Mouse (Mus musculus) lung, adult 18-20 months (tissue): ENCODE results near the gene Lyrm9.
A peak's percentile ranks its signal among the peaks of the same experiment; 100 is the strongest.

Experiments used
- DNase-seq, 2 experiments: peaks; one replicate each; pipeline ENCODE4 v3.0.0; 2022; ENCODE audit warnings: mixed read lengths in 2 of 2

The Lyrm9 gene

DNA sequence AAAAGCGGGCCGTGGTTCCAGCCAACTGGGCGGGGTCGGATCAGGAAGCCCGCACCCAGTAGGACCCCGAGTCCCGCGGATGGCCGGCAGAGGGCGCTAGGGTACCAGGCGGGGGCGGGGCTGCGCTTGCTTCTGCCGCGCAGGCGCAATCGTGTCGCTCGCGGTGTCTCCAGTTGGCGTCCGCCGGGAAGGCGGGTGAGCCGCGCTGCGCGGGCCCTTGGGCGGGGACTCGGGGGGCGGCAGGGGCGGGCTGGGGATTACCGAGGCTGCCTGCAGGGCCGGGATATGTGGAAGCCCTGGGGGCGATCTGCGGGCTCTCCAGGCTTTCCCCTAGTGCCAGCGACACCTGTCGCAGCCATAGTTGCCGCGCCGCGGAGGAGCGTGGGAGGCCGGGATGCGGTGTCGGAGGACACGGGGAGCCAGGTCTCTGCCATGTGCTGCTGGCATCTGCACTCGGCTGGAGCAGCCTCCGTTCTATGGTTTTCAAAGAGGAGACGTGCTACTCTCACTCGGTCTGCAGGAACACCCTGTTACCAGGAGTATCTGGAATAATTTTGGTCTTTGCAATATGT, at the start of gene Lyrm9:
Gene Lyrm9 (plus strand): TSS at position 143 of the 572 bp plus-strand sequence.
- DNase-seq: peak; percentile 94 to 96

DNA sequence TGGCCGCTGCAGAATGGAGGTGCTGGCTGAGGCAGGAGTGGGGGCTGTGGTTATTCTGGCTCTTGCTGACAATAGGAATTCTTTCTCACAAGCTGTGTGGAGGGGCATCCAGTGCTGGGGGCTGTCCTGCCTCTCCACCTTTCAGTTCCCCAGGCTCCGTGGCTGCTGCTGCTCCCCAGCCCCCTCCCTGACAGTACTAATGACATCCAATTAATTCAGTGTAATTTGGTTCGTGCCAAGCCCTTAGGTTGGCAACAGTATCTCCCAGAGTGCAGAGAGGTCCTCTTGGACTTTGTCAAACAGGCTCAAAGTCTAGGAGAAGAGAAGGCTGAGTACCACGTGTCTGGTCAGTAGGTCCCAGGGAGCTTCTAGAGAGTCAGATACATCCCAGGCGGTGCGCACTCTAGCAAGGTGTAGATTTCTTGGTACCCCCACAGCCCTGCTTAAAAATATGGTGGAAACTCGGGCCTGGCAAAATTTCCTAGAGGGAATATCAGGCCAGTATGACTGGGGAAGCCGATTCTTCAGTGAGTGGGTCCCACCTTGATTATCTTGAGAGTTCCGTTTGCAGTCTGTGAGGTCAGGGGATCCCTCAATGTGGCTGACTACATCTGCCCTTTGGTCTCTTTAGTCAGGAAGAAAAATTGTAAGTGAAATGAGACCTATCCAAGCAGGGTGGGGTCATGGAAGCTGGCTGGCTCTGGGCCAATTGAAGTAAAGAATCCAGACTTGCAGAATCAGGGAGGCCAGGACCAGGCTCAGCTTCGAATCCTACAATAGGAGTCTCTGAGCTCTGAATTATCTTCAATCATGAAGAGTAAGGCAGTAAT, 48.3 kb upstream of the Lyrm9 start:
- DNase-seq: no peak

DNA sequence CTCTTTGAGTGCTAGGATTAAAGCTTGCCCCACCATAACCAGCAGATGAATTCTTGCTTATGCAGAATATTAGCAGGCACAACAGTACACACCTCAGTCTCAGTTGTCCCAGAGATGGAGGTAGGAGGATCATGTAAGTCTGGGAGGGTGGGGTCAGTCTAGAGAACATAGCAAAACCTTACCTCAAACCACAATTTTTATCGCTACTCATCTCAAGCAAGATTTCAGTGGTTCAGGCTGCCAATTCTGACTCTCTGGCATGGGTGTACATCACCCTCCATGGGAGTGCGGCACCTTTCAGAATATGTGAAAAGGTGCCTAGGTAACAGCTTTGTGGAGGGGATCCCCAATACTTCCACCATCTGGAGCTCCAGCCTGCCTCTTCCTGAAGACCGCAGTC, 46.4 kb upstream of the Lyrm9 start:
- no peak for DNase-seq

DNA sequence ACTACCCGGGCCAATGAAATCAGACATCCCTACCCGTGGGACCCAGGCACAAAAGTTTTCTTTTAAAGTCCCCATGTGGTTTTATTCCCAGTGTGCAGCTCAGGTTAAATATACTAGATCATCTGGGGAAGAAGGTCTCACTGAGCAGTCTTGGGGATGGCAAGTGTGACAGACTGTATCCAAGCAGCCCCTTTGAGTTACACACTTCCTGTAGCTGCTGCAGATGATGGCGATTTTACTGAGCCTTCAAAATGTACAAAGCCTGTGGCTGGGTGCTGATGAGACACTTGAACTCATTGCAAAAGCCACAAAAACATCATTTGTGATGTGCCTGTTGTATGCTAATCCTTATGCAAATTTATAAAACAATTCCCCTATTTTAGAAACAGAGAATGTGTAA, 45.8 kb upstream of the Lyrm9 start:
- DNase-seq: no peak

DNA sequence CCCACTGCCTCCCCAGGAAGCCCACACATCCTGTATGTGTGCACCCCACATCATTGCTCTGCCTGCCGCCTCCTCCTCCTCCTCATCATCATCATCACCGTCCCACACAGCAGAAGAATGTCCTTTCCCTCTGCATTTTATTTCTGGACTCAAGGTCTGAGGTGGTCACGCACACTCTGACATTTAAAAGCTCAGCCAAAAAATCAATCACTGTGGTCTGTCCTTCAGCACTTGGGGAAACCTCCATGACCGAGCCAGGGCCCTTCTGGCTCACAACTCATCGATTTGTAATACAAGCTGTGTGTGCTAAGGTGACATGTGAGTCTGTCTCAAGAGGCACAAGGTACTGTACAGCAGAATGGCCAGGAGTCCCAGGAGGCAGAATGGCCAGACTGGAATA, 44.1 kb upstream of the Lyrm9 start:
- DNase-seq: no peak

DNA sequence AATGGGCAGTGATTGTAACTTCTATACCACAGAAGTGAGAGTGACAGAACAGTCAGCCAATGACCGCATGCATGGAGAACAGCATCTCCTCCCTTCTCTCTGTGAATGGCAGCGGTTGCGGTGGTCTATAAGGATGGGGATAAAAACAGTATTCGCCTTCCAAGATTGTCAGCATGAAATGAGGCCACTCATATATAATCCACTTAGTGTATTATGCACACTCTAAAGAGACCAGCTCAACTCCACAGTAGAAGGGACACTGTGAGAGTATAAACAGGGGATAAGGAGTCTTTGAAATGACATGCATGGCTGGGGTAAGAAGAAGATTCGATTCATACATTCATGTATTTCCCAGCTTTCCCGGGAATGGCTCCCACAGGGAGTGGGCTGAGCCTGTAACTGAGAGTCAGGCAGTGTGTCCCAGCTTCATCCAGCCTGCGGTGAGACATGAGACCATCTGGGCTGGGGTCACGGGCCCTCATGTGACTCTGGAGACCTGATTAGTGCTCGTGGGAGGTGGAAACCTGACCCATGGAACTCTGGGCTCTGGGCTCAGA, 43.5 kb upstream of the Lyrm9 start:
- no peak for DNase-seq

DNA sequence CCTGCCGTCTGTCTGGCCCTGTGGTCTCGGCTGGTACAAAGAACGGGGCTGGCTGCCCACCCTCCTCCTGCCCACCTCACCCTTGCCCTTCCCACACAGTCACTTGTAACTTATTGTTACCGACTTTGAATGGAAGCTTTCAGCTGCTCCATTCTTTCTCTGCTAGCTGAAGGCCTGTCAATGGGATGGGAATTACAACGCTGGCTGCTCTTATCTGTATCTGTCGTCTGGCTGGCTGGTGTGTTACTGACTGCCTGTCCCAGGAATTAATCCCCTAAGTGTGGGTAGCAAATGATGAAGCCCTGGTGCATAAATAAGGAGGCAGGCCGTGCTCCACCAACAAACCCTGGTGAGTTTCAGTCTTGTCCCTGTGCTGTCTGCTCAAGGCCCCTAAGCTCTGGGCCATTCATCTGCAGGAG, 40.4 kb upstream of the Lyrm9 start:
- no peak for DNase-seq

DNA sequence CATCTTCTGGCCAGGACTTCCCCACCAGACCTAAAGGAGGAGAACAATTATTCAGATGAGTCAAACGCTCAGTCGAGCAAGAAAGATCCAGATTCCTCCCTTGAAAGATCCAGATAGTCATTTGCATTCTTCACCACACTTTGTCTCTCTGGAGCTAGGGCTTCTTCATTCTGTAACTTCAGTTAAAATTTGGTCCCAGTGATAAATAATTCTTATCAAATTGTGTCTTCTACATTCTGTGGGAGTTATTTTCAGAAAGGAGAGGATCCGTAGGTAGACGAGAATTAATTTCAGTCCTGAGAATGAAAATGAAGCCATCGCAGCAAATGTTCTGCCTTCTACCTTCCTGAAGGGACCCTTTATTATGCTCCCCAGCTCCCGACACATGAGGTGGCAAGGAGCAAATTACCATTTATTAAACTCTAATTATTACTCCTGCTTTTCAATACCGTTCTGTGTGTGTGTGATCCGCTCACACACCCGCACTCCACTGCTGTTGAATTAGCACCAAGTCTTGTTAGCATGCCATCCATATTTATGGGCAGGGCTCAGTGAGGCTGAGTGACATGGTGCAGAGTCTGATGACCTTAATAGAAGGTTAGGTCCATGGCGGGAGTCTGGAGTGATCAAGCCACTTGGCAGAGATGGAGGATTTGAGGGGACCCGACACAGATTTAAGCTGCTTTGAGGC, 36.9 kb upstream of the Lyrm9 start:
- DNase-seq: no peak

DNA sequence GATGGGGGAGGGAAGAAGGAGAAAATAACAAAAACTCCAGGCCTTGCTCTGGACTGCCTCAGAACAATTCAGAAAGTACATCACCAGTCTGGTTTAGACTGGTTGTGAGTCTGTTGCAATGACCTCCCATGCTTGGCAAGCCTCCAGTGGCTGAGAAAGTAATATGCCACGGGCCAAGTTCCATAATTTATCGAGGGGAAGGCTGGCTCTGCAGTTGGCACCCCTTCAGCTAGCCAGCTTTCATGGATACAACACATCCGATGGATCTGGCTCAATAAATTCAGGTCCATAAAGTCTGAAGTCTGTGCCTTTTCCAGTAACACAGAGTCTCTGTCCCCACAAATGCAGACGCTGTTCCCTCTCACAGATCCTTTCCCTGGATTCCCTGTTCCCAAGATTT, 34.8 kb upstream of the Lyrm9 start:
- DNase-seq: peak; percentile 66 to 72

DNA sequence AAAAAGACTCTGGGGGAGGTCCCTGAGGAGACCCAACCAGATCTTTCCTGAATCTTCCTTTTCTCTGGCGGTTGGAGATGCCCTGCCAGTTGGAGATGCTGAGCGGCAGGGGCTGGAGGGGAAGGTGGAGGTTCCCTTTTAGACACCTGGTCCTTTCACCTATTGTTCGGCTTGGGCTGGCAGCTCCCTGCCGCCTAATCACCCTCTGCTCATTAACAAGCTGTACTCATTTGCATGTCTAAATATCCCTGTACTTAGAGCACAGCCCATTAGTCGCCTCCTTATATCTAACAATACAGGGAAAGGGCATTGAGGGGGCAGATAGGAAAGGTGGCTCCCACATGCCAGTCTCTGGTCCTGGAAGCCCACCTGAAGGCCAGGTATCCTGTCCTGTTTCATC, 34.3 kb upstream of the Lyrm9 start:
- no peak for DNase-seq

DNA sequence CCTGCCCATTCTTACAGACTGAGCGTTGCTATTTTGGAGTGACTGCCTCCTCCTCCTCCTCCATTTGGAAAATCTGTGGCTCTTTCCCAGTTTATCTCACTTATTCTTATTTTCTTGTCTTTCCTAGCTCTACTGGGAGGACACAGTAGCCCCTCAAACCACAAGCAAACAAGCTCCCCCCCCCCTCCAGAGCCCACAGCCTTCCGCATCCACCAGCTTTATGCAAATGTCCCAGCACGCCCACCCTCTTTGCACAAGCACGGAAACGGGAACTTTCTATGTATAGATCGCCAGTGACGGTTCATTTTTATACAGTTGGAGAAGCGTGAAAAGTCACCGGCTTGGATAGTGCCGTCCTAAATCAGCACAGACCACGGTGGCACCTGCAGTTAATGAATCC, 33.9 kb upstream of the Lyrm9 start:
- no peak for DNase-seq

DNA sequence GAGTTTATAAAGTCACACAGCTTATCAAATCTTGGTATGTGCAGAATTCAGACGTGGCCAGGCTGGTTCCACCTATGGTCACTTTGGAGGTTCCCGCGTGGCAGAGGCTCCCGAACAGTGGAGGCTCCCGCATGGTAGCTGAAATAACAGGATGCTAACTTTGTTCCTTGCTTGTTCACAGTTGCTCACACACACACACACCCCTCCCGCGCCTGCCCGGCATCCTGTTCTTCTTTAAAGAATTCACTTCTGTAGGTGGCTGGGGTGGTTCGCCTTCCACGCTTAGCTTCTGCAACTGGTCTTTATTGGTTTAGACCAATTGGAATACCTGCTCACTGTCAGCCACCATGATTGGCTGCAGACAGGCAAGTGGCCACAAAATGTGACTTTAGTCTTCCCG, 33.3 kb upstream of the Lyrm9 start:
- no peak for DNase-seq

DNA sequence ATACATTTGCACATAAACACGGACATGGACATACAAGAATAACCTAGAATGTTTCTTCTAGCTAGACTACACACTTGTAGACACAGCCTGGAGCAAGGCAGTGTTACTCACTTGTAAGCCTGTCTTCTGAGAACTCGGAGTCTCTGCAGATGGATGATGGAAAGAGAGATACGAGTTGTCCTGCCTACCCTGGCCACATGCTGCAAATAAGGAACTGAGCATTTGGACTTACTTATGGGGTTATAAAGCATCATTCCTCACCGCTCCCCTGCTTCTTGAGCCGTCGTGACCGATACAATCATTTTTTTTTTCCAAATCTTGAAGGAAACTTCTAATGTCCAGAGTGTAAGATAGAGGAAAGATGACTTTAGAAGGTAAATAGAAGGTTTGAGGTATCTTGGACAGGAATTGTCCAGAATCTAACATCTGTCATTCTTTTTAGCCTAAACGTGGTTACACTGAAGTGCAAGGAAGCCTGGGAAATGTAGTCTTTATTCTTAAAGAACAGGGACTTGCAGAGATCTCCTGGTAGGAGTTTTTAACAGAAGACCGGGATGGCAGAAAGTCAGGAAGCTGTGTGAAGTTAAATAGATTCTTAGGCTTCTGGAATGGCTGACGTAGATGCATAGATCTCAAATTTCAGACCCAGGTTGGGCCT, 30.2 kb upstream of the Lyrm9 start:
- DNase-seq: no peak

DNA sequence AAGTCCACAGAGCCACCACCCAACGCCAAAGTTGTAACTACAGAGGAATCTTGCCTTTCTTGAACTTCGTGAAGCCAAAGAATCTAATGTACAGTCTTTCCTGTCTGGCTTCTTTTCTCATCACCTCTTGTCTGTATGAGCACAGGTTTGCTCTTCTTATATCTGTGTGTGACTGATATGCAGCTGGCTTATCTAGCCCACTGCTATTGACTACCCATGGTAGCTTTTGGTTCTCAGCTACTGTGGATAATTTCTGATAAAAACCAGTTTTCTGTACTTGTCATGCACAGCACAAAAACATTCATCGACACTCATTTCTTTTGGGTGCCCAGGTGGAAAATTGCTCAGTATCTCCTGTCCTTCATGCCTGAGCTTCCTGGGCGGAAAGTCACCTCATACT, 25.3 kb upstream of the Lyrm9 start:
- no peak for DNase-seq

DNA sequence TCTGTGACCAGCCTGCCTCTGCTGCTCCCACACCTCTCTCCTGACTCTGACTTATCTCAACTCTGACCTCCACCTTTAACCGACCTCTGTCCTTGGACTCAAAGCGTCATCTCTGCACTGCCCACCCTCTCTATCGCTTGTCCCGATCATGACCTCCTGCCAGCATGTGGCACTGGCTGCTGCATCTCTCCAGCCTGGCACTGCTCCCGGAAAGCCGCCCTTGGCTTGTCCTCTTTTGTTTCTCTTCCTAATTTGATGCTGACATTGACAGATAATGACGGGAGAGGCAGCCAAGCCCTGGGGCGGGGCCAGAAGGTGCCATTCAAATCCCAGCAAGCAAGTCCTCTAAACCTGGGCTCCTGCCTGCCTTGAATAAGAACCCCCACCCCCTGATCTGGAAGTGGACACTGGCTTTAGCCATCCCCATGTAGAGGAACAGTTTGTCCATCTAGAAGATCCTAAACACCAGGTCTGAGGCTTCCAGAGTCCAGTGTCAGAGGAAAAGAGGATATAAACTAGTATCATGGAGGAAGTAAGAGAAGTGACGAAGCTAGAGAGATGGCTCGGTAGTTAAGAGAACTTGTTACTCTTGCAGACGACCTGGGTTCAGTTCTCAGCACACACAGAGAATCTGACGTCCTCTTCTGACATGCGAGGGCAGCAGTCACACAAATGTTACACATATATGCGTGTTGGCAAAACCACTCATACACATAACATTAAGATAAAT, 22.6 kb upstream of the Lyrm9 start:
- DNase-seq: peak; percentile 74 to 83

DNA sequence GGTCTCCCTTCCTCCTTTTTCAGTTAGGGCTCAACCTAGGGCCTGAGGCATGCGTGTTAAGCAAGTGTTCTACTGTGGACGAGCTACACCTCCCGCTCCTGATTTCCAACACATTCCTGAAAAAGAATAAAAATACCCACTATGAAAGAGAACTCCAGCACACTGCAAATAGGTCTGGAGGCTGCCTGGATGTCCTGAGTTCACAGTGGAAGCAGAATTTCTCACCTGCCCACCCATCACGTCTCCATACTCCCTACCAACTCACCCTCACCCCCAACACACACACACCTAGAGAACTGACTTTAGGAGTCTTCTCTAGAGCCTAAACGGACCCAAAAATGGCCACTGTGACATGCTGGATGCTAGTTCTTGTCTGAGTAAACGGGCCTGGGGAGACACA, 21.8 kb upstream of the Lyrm9 start:
- DNase-seq: no peak

DNA sequence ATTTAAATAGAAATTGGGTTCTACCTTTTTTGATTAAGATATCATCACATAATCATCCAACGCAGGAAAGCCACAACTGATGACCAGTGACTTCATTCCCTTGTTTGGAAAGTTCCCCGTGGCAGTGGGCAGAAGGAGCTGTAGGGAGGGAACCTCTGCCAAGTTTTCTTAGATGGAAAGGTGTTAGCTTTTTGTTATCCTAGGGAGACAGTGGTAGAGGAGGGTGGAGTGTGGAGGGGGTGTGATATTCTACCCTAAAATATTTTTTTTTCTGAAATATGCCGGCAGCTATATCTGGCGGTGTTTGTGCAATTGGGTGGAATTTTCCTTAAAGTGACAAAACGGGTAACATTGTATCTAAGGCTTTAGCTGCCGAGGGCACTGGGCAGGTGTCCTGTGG, 21.2 kb upstream of the Lyrm9 start:
- DNase-seq: no peak

DNA sequence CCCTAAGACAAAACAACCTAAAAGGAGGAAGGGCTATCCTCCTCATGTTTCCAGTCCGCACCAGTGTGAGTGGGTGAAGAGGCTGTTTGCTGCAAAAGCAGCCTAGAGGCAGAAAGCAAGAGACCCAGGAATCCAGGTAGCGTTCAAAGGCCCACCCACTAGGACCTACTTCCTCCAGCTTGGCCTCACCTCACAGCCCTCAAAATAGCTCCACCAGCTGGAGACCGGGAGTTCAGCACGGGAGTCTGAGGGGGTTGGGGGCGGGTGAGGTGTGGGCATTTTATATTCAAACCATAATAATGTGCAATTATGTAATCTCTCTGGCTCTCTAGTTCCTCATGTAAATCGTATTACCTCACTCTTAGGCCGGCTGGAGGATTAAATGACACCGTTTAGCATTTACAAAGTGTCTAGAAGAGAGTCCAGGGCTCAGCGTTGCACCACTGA, 20.7 kb upstream of the Lyrm9 start:
- no peak for DNase-seq

DNA sequence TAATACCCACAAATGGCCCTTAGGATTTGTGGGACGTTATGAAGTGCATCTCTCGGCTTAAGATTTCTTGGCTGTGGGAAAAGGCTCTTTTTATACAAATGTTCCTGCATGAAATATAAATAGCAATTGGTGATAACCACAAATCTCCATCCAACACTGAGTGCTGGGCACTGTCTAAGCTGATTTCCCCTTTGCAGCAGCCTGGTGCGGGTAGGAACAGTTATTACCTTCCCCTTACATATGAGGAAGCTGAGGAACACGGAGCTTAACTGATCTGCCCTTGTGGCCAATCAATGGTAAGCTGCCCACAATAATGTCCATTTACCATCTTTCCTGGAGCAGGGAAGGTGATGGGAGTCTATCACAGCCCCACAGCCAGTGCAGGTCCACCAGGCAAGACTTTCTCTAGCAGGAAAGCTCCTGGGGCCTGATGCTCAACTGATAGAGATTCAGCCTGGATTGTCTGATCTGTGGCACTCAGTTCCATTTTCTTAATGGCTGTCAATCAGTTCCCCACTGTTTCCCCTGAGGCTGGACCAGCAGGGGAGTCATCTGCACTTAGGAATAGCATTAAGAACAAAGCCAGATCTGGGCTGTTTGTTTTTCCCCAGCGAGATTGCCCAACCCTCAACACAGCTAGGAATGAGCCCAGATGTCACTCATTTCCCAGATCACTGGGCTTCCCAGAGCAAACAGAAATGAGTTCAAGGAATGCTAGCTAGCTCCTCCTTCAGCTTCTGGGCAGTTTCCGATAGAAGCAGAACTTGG, 18.9 kb upstream of the Lyrm9 start:
- no peak for DNase-seq

DNA sequence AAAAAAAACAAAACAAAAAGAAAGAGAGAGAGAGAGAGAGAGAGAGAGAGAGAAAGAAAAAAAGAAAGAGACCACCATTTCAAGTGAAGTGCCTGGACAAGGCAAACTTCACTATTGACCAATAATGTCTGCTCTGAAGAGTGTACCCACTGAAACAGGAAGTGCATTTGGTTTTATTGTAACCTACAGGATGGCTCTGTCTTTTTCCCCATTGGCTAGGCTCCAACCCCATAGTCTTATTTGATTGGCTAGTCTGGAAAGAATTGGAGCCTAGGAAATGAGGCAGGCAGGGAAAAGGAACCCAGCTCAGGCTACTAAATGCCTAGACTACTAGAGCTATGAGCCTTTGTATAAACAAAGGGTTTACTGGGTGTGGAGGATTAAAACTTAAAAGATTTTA, 17.0 kb upstream of the Lyrm9 start:
- no peak for DNase-seq

DNA sequence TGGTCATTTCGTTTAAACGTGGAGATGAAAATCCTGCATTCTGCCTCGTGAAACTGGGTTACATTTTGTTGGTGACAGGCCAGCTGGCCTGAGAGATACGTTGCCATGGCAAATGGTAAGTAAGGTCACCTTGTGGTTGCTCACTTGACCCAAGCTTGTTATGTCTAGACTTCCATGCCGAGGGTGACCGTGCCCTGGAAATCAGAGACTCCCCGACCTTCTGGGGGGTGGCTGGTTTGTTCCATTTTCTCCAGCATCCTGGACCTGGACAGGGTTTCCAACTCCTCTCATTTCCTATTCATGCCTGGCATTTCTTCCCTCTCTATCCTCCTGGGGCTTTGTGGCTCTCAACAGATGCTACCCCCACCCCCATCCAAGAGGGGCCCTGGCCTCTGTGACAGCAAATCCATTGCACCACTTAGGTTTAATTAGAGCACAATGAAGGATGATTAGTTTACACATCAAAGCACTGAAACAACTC, 11.9 kb upstream of the Lyrm9 start:
- no peak for DNase-seq
